ENCODE assay signal across 7 mouse cellular contexts in genomic region chr3:84228203-84228870, GRCm38 (mm10). TPM values are rescaled to one million over a fixed set of nuclear protein-coding genes. Genes with fewer than 3 reads are reported as not detected.
DNase-seq lines count a peak whose midpoint lies in the region; ATAC-seq and TF ChIP-seq lines count a peak whose summit lies in the region.

No protein-coding gene starts in this region.

- H3K4me2 ChIP-seq in embryonic facial prominence, embryonic 15.5 days (replicated peaks), result peak overlapping the region; percentile 85
- H3K4me2 ChIP-seq in limb, embryonic 12.5 days, result peak overlapping the region; percentile 80
- H3K4me2 ChIP-seq in midbrain, embryonic 13.5 days (replicated peaks), result peak overlapping the region; percentile 78
- peak overlapping the region; percentile 62 for H3K4me2 ChIP-seq in stomach, embryonic 16.5 days (ENCODE audit: low read depth, low read length)

- 1% methylated on average over 18 of the region's 18 CpGs for WGBS in bone marrow, adult 2 months
- WGBS in embryonic facial prominence, embryonic 15.5 days, result 0% methylated on average over 18 of the region's 18 CpGs
- WGBS in limb, embryonic 12.5 days, result under 1% methylated on average over 18 of the region's 18 CpGs
- WGBS in midbrain, embryonic 13.5 days, result under 1% methylated on average over 18 of the region's 18 CpGs
- under 1% methylated on average over 18 of the region's 18 CpGs for WGBS in stomach, embryonic 16.5 days

- TF ChIP-seq POLR2A in MEL (IDR thresholded peaks at IDR 0.05; ENCODE audit: control insufficient read depth in 1 of 2, insufficient read depth in 1 of 2, low read depth in 1 of 2, low read length in 2 of 2, poor library complexity in 1 of 2), result no peak
- no peak for TF ChIP-seq POLR2A in bone marrow, adult 2 months (IDR thresholded peaks at IDR 0.05; ENCODE audit: borderline replicate concordance, control insufficient read depth, low read depth, low read length)

- no peaks in the 10 kb centered on the region for H3K79me2 ChIP-seq in MEL (ENCODE audit: control insufficient read depth, insufficient read depth, low read length, poor library complexity)

- H3K36me3 ChIP-seq in MEL (ENCODE audit: control insufficient read depth in 1 of 2, insufficient read depth in 2 of 2, low read length in 2 of 2), result peaks cover 0 to 14% of the 10 kb centered on the region in 2 experiments; a peak in 2 of 4 replicates
- no peaks in the 10 kb centered on the region for H3K36me3 ChIP-seq in embryonic facial prominence, embryonic 15.5 days
- H3K36me3 ChIP-seq in limb, embryonic 12.5 days, result no peaks in the 10 kb centered on the region
- H3K36me3 ChIP-seq in midbrain, embryonic 13.5 days, result no peaks in the 10 kb centered on the region
- no peaks in the 10 kb centered on the region for H3K36me3 ChIP-seq in stomach, embryonic 16.5 days (ENCODE audit: control insufficient read depth, insufficient read depth, low read length)

- no peak overlapping the region for H3K9ac ChIP-seq in MEL (ENCODE audit: control insufficient read depth, low read depth, low read length, poor library complexity, severe bottlenecking)
- peak overlapping the region; percentile 39 for H3K9ac ChIP-seq in embryonic facial prominence, embryonic 15.5 days
- H3K9ac ChIP-seq in limb, embryonic 12.5 days (replicated peaks), result no peak overlapping the region; the same call in 1 of the 2 replicates
- H3K9ac ChIP-seq in midbrain, embryonic 13.5 days (replicated peaks), result peak overlapping the region; percentile 64
- peak overlapping the region; percentile 60 for H3K9ac ChIP-seq in stomach, embryonic 16.5 days (ENCODE audit: low read length)

- H3K9me3 ChIP-seq in MEL (replicated peaks; ENCODE audit: insufficient read depth, low read length), result no peaks in the 10 kb centered on the region
- H3K9me3 ChIP-seq in embryonic facial prominence, embryonic 15.5 days (replicated peaks), result no peaks in the 10 kb centered on the region
- peaks cover 2% of the 10 kb centered on the region for H3K9me3 ChIP-seq in limb, embryonic 12.5 days
- H3K9me3 ChIP-seq in midbrain, embryonic 13.5 days, result 0 out of 2 replicates have a peak, but pooled peaks cover under 1% of the 10 kb centered on the region
- H3K9me3 ChIP-seq in stomach, embryonic 16.5 days (replicated peaks; ENCODE audit: control insufficient read depth, low read length), result no peaks in the 10 kb centered on the region

- no peak for TF ChIP-seq EP300 in MEL (IDR thresholded peaks at IDR 0.05; ENCODE audit: low read depth in 1 of 2, low read length in 2 of 2)

- TF ChIP-seq CTCF in MEL (IDR thresholded peaks at IDR 0.05 in 2 of 3, conservative IDR thresholded peaks at IDR 0.05 in 1 of 3; ENCODE audit: control insufficient read depth in 1 of 3, insufficient read depth in 1 of 3, low read depth in 2 of 3, low read length in 3 of 3, poor library complexity in 1 of 3, severe bottlenecking in 1 of 3), result no peak
- peak; percentile 8; the same call in 1 of the 2 replicates for TF ChIP-seq CTCF in bone marrow, adult 2 months (IDR thresholded peaks at IDR 0.05; ENCODE audit: control insufficient read depth, insufficient read depth, low read length)

- no peak for TF ChIP-seq RAD21 in MEL (IDR thresholded peaks at IDR 0.05; ENCODE audit: low read depth, low read length)

- peak; percentile 84 for ATAC-seq in embryonic facial prominence, embryonic 15.5 days (ENCODE audit: insufficient number of reproducible peaks, low FRiP score, low TSS enrichment, low read depth)
- ATAC-seq in limb, embryonic 12.5 days (ENCODE audit: insufficient number of reproducible peaks, insufficient read depth, low FRiP score, low TSS enrichment, low read depth), result 0 out of 2 replicates have a peak, but pooled peaks have one; percentile 47
- peak; percentile 84 for ATAC-seq in midbrain, embryonic 13.5 days
- peak; percentile 83 for ATAC-seq in stomach, embryonic 16.5 days (ENCODE audit: insufficient read depth, low FRiP score)

- no peaks in the 10 kb centered on the region for H3K27me3 ChIP-seq in MEL (ENCODE audit: control insufficient read depth in 1 of 2, insufficient read depth in 2 of 2, low read length in 2 of 2)
- H3K27me3 ChIP-seq in embryonic facial prominence, embryonic 15.5 days, result no peaks in the 10 kb centered on the region
- H3K27me3 ChIP-seq in limb, embryonic 12.5 days, result no peaks in the 10 kb centered on the region
- no peaks in the 10 kb centered on the region for H3K27me3 ChIP-seq in midbrain, embryonic 13.5 days
- no peaks in the 10 kb centered on the region for H3K27me3 ChIP-seq in stomach, embryonic 16.5 days (ENCODE audit: control insufficient read depth, insufficient read depth, low read length)

- H3K4me1 ChIP-seq in MEL (ENCODE audit: control insufficient read depth in 1 of 2, insufficient read depth in 2 of 2, low read length in 2 of 2), result peaks cover 0 to 15% of the 10 kb centered on the region in 2 experiments; a peak in 2 of 4 replicates
- H3K4me1 ChIP-seq in bone marrow, adult 2 months (ENCODE audit: control insufficient read depth, insufficient read depth, low read length), result no peaks in the 10 kb centered on the region; the same call in 1 of the 2 replicates
- H3K4me1 ChIP-seq in embryonic facial prominence, embryonic 15.5 days, result peaks cover 12% of the 10 kb centered on the region
- peaks cover 9% of the 10 kb centered on the region for H3K4me1 ChIP-seq in limb, embryonic 12.5 days (replicated peaks)
- H3K4me1 ChIP-seq in midbrain, embryonic 13.5 days (replicated peaks), result peaks cover 31% of the 10 kb centered on the region
- peaks cover 14% of the 10 kb centered on the region for H3K4me1 ChIP-seq in stomach, embryonic 16.5 days (ENCODE audit: control insufficient read depth, insufficient read depth, low read length)

- peak overlapping the region in 1 of 2 experiments; percentile 6; a peak in 1 of 4 replicates for H3K4me3 ChIP-seq in MEL (ENCODE audit: control insufficient read depth in 1 of 2, insufficient read depth in 1 of 2, low read depth in 2 of 2, low read length in 2 of 2)
- H3K4me3 ChIP-seq in bone marrow, adult 2 months (replicated peaks; ENCODE audit: control insufficient read depth, low read depth, low read length), result peak overlapping the region; percentile 54
- peak overlapping the region; percentile 49 for H3K4me3 ChIP-seq in embryonic facial prominence, embryonic 15.5 days (replicated peaks)
- peak overlapping the region; percentile 47 for H3K4me3 ChIP-seq in limb, embryonic 12.5 days (replicated peaks)
- peak overlapping the region; percentile 48 for H3K4me3 ChIP-seq in midbrain, embryonic 13.5 days (replicated peaks)
- peak overlapping the region; percentile 43 for H3K4me3 ChIP-seq in stomach, embryonic 16.5 days (replicated peaks; ENCODE audit: low read length)

- peak; percentile 85 for DNase-seq in MEL (ENCODE audit: low read depth, low spot score)
- peak; percentile 74 for DNase-seq in heart, postnatal 4 days

- H3K27ac ChIP-seq in MEL (ENCODE audit: control insufficient read depth, low read depth, low read length), result no peak overlapping the region
- H3K27ac ChIP-seq in bone marrow, adult 2 months (ENCODE audit: control insufficient read depth, insufficient read depth, low read depth, low read length, poor library complexity), result no peak overlapping the region
- H3K27ac ChIP-seq in embryonic facial prominence, embryonic 15.5 days (replicated peaks), result peak overlapping the region; percentile 83
- H3K27ac ChIP-seq in limb, embryonic 12.5 days, result peak overlapping the region; percentile 80
- peak overlapping the region; percentile 82 for H3K27ac ChIP-seq in midbrain, embryonic 13.5 days
- peak overlapping the region; percentile 78 for H3K27ac ChIP-seq in stomach, embryonic 16.5 days (ENCODE audit: low read length)

TF ChIP-seq in MEL, 35 proteins besides CTCF, POLR2A, EP300 and RAD21:
- TF ChIP-seq RCOR1 (IDR thresholded peaks at IDR 0.05; ENCODE audit: low read depth, low read length) (peak; percentile 98), MXI1 (IDR thresholded peaks at IDR 0.05; ENCODE audit: low read depth, low read length) (peak; percentile 57), POLR2AphosphoS5 (IDR thresholded peaks at IDR 0.05; ENCODE audit: borderline replicate concordance, low read depth, low read length) (no peak), USF1 (IDR thresholded peaks at IDR 0.05; ENCODE audit: low read depth, low read length) (no peak), TAL1 (IDR thresholded peaks at IDR 0.05; ENCODE audit: low read length) (no peak), NELFE (IDR thresholded peaks at IDR 0.05; ENCODE audit: low read depth, low read length) (no peak), HCFC1 (IDR thresholded peaks at IDR 0.05; ENCODE audit: low read depth, low read length) (no peak), ELF1 (IDR thresholded peaks at IDR 0.05; ENCODE audit: low read depth, low read length) (peak; percentile 93), MYC (IDR thresholded peaks at IDR 0.05; ENCODE audit: low read depth, low read length) (no peak)

RNA-seq across cellular contexts. Expression of gene Gm6525, which starts 54.4 kb away (rescaled TPM):
- 0.16 and 0.35 TPM in 2 replicates for total RNA-seq in MEL (2012; rRNA removed)
- under 1 TPM in 1 of 2 experiments, not detected in 1; 0.85 TPM for polyA plus RNA-seq in MEL (2012; ENCODE audit: insufficient read depth in 1 of 2, insufficient read length in 2 of 2, low read depth in 1 of 2, low replicate concordance in 2 of 2, missing spikeins in 1 of 2)
- 2.8 and 13.8 TPM in 2 replicates for polyA plus RNA-seq in bone marrow, adult 2 months (2011; ENCODE audit: insufficient read depth, insufficient read length, low replicate concordance, missing spikeins)
- polyA plus RNA-seq in embryonic facial prominence, embryonic 15.5 days (2015; fragmentation: Nextera tagmentation; extraction: Ambion mirVana), result 1.6 and 1.7 TPM in 2 replicates
- total RNA-seq in heart, postnatal 4 days (2021), result not detected
- 0.35 and 0.88 TPM in 2 replicates for polyA plus RNA-seq in limb, embryonic 12.5 days (2016; fragmentation: Nextera tagmentation; extraction: Ambion mirVana)
- 3.8 and 4.3 TPM in 2 replicates for polyA plus RNA-seq in midbrain, embryonic 13.5 days (2015; fragmentation: Nextera tagmentation; extraction: Ambion mirVana)
- 0.60 and 0.70 TPM in 2 replicates for polyA plus RNA-seq in stomach, embryonic 16.5 days (2015; fragmentation: Nextera tagmentation; extraction: Ambion mirVana)

Comparison
In these comparisons a context has a peak if more than half of its experiments do, and no peak if none do; other contexts are left out.
1. H3K27ac ChIP-seq: peak in embryonic facial prominence, embryonic 15.5 days (single experiment), limb, embryonic 12.5 days (single experiment), midbrain, embryonic 13.5 days (single experiment) and stomach, embryonic 16.5 days (single experiment); none in MEL (single experiment) and bone marrow, adult 2 months (single experiment).
2. H3K9ac ChIP-seq: peak in embryonic facial prominence, embryonic 15.5 days (single experiment), midbrain, embryonic 13.5 days (single experiment) and stomach, embryonic 16.5 days (single experiment); none in MEL (single experiment) and limb, embryonic 12.5 days (single experiment).
3. Peak in every context shown above with its lines, with median percentiles within 50 percentile points of each other: ATAC-seq and H3K4me2 ChIP-seq.